Mouse (Mus musculus): Measurements from ENCODE around the gene Thrb.

Thrb gene

GRCm38 (mm10) chr14:17700228-17700627, 40.2 kb downstream of the Thrb start:
- no peak for DNase-seq (ENCODE audit: extremely low read depth, insufficient read length, low spot score)

- no peak for DNase-seq (ENCODE audit: extremely low read depth, insufficient read length, low spot score)
These were observed 53.3 kb downstream of the Thrb start for GRCm38 (mm10) chr14:17713297-17713904.

GRCm38 (mm10) chr14:17719494-17719893, 59.4 kb downstream of the Thrb start:
- DNase-seq (ENCODE audit: extremely low read depth, insufficient read length, low spot score) = no peak

- DNase-seq (ENCODE audit: extremely low read depth, insufficient read length, low spot score) = no peak
These were observed 62.9 kb downstream of the Thrb start for GRCm38 (mm10) chr14:17722824-17723445.

GRCm38 (mm10) chr14:17724577-17724976, 64.5 kb downstream of the Thrb start:
- no peak for DNase-seq (ENCODE audit: extremely low read depth, insufficient read length, low spot score)

GRCm38 (mm10) chr14:17726906-17727305, 66.8 kb downstream of the Thrb start:
- DNase-seq (ENCODE audit: extremely low read depth, insufficient read length, low spot score) = no peak

DNA sequence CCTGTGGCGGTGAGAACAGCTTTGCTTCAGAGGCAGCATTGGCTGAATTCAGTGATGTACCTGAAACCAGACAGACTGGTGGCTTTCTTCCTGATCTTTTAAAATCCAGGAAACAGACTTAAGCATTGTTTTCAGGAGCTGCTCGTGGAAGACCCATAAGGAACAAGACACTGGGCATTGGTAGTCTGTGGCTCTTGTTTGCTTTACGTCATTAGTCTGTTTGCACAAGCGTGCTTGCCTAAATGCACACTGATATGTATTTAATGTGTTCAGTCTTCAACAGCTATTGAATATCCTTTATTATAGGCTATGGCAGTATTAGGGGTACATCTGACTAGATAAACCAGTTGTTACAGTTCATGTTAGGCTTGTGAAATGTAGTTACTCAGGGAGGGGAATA, 67.8 kb downstream of the Thrb start:
- no peak for DNase-seq (ENCODE audit: extremely low read depth, insufficient read length, low spot score)

GRCm38 (mm10) chr14:17728889-17729288, 68.8 kb downstream of the Thrb start:
- no peak for DNase-seq (ENCODE audit: extremely low read depth, insufficient read length, low spot score)

DNA sequence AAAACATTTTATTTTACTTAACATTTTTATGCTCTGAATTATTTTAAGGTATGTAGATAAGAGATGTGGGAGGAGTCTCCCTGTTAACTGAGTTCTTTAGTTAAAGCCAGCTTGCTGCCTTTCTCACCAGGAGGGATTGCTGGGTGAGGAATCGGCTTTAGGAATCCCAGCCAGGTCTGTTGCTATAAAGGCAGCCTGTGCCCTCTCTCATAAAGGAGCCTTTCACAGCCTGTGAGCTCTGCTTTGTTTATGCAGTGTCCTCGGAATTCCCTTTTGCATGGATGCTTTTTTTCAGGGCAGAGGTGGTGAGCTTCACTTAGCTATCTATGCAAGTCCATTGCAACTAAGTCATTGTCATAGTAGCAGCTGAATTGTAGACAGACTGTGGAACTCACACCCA, 71.0 kb downstream of the Thrb start:
- no peak for DNase-seq (ENCODE audit: extremely low read depth, insufficient read length, low spot score)

- no peak for DNase-seq (ENCODE audit: extremely low read depth, insufficient read length, low spot score)
These were observed 73.2 kb downstream of the Thrb start for GRCm38 (mm10) chr14:17733077-17733778.

DNA sequence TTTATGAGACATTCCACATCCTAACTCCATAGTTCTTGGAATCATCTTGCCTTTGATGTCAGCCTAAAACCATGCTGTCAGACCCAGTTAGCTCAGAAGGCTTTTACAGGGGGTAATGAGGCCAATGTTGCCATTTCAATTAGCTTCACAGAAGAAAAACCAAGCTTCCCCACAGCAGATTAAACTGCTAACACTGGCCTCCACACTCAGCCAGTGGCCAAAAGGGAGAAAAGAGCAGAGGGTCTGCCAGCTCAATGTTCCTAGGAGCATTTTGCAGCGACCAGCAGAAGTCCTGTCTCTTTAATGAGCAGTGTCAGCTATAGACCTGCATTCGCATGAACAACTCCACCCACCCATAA, 73.7 kb downstream of the Thrb start:
- no peak for DNase-seq (ENCODE audit: extremely low read depth, insufficient read length, low spot score)

DNA sequence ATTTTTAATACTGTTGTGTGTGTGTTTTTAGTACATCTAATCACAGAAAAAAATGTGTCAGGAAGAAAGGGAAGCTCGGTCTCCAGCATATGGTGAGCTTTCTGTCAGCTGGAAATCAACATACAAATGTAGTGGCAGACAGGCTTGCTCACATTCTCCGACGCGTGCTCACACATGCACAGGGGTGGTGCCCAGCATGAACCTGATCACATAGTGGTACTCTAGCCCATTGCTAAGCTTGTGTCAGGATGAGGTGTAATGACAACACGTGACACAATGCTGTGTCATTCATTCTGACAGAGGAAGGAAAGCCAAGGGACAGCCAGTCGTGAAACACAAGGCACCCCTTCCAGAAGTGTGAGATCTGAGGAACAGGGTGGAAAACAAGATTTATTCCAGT, 75.4 kb downstream of the Thrb start:
- DNase-seq (ENCODE audit: extremely low read depth, insufficient read length, low spot score) = no peak

DNA sequence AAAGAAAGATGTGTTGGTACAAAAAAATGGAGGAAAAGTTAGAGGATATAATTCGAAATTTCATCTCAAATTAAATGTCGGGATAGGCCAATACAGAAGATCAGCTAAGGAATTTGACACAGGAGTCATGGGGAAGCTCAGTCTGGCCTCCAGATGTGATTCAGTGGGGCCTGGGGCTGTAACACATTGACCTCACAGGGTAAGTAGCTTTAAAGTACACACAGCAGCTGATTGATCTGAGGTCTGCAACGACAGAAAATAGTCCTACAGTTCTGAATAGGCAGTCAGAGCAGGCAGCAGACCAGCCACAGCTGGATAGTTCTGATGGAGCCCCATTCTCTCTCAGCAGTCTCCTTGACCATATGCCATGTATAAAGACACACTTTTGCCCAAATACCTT, 80.8 kb downstream of the Thrb start:
- no peak for DNase-seq (ENCODE audit: extremely low read depth, insufficient read length, low spot score)

- no peak for DNase-seq (ENCODE audit: extremely low read depth, insufficient read length, low spot score)
These were observed 82.2 kb downstream of the Thrb start for GRCm38 (mm10) chr14:17742264-17742663.

DNA sequence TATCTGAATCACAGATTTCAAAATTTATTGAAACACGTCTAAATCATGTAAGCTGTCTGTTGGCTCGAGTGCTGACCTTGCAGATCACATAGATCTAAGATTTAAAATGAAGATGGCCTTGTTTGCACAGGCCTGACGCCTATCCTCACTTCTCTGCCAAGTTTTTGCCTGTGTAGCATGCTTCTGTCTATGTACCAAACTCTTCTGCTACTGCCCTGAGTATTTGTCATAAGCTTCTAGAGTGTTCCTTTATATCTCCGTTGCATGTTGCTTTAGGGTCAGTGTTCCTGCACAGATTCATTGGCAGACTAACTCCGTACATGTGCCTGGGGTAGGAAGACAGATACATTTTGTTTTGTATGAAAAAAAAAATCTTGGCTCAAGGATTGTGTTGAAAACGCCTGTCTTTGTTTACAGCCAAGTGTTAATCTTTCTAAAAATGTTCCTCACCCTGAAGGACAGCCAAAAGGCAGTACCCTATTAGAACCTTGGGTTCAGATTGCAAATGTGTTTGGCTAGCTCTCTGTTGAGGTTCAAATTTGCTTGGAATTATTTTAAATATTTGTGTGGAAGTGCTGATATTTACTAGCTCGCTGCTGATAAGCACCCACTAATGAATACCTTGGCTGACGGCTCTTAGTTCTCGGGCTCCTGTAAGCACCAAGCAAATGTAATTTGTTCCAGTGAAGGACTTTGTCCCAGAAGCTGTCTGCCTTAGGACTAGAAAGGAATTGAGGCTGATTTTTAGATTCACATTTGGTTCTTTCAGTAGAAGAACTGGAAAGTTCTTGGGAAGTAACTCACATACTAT, 83.0 kb downstream of the Thrb start:
- DNase-seq (ENCODE audit: extremely low read depth, insufficient read length, low spot score) = no peak

DNA sequence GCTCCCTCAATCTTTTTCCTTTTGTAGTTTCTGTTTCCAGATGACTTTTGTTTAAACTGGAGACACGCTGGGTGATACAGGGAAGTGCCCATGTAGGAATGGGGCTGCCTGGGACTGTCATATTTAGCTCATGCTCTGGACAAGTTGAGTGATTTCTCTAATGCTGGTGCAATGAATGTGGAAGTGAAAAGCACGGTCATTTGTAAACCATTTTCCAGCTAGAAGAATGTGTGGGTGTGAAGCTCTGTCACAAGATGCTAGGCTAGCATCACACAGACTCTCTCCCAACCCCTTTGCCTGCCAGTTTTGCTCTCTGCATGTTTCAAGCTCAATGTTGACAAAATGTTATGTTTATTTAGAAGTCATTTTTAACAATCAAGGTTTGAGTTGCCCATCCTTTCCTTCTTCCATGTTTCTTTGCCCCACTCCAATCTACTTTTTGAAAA, 83.7 kb downstream of the Thrb start:
- DNase-seq (ENCODE audit: extremely low read depth, insufficient read length, low spot score) = no peak

DNA sequence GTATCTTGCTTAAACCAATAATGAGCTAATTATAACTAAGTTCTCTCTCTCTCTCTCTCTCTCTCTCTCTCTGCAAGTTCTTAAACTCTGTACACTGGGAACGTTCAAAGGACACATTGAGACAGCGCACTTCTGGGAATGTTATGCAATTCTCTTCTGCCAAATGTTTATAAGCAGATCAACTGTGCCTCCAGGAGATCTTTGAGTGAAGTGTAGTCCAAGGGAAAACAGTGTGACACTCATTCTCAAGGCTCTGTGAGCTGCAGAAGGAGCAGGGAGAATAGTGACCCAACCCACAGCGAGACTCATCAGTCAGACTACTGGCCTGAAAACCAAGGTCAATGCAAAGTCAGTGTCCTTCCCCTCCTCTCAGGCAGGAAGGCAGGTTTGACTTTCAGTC, 87.9 kb downstream of the Thrb start:
- no peak for DNase-seq (ENCODE audit: extremely low read depth, insufficient read length, low spot score)

DNA sequence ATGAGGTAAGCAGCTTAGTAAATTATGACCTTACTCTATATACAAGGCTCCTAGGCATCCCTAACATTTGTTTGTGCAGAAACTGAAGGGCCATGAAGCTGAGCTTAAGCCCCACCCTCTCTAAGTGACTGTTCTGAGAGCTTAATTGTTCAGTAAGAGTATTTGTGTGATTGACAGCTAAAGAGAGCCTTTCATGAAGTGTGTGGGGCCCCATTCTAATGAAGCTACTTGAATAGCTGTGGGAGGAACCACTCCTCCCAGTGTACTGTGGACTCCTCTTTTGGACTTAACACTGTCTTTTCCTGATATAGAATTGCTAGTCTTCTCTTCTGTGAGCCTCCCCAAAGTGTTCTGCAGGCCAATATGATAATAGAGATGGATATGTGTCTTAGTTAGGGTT, 88.9 kb downstream of the Thrb start:
- DNase-seq (ENCODE audit: extremely low read depth, insufficient read length, low spot score) = no peak

GRCm38 (mm10) chr14:17751911-17752310, 91.8 kb downstream of the Thrb start:
- DNase-seq (ENCODE audit: extremely low read depth, insufficient read length, low spot score) = no peak

DNA sequence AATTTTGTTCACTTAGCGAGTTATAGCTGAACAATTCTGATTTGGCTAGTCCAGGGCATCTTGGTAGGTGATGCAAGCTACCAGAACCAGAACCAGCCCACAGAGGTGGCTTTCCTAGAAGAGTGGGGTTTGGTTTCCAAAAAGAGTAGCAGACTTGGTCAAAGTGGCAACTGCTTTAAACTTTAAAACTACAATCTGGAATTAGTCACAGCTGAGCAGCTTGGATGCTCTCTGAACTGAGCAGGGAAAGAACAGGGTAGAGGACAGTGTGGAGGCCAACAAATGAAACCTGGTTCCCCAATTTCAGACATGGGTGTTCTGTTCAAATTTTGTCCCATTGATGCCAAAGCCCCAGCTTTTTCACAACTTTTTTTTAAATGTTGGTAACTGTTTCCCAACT, 93.4 kb downstream of the Thrb start:
- no peak for DNase-seq (ENCODE audit: extremely low read depth, insufficient read length, low spot score)

DNA sequence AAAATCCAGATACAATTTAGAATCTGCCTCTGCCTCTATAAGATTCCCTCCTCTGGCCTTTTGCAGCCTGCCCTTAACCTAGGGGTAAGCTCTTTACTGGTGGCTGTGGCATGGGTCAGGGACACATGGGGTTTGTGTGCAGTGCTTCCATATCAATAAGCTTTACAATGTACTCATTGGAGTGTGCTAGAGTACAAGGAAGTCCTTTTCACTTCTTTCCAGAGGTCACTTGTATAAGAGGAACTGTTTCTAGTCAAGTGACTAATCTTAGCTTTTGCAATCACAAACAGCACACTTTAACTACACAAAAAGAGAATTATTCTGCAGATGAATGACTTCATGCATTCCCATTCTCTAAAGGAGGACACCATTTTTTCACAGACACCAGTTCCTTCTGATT, 96.7 kb downstream of the Thrb start:
- DNase-seq (ENCODE audit: extremely low read depth, insufficient read length, low spot score) = no peak

Measured in 3134 (cell line).